Mouse (Mus musculus) forebrain, embryonic 11.5 days (tissue): ENCODE data around the gene Gpx8. TPM values are rescaled to one million over a fixed set of nuclear protein-coding genes. Genes with fewer than 3 reads are reported as not detected.

Source experiments
- ATAC-seq: fragments of 200-750 bp; cut with Nextera tagmentation; replicated peaks from 2 replicates; pipeline ENCODE4 v1.8.0; 2017; ENCODE audit warnings: moderate TSS enrichment; ENCODE audit not compliant: low FRiP score
- DNase-seq: peaks from one replicate; pipeline ENCODE4 v3.0.0-alpha.2; 2017; ENCODE audit warnings: low spot score
- H3K27ac ChIP-seq: fragments of 300-500 bp; sonication (generic); 2 replicates; pipeline ENCODE4 v1.5.1; 2014; ENCODE audit warnings: low read depth, low read length
- H3K27me3 ChIP-seq: fragments of 300-500 bp; sonication (generic); 2 replicates; pipeline ENCODE4 v1.6.1; 2014; ENCODE audit warnings: mild to moderate bottlenecking, low read length, mixed read lengths; ENCODE audit not compliant: control insufficient read depth, insufficient read depth
- H3K36me3 ChIP-seq: fragments of 300-500 bp; sonication (generic); 2 replicates; pipeline ENCODE4 v1.6.1; 2014; ENCODE audit warnings: mild to moderate bottlenecking, low read length, moderate library complexity, mixed read lengths; ENCODE audit not compliant: control insufficient read depth, insufficient read depth
- H3K4me1 ChIP-seq: fragments of 300-500 bp; sonication (generic); replicated peaks from 2 replicates; pipeline ENCODE4 v1.6.1; 2014; ENCODE audit warnings: low read length, mixed read lengths; ENCODE audit not compliant: control insufficient read depth, insufficient read depth
- H3K4me2 ChIP-seq: fragments of 300-500 bp; sonication (generic); 2 replicates; pipeline ENCODE4 v1.6.1; 2014; ENCODE audit warnings: low read depth, mild to moderate bottlenecking, low read length, moderate library complexity, mixed read lengths; ENCODE audit not compliant: severe bottlenecking
- H3K4me3 ChIP-seq: fragments of 300-500 bp; sonication (generic); 2 replicates; pipeline ENCODE4 v1.5.1; 2014; ENCODE audit warnings: low read depth, low read length
- H3K9ac ChIP-seq: fragments of 300-500 bp; sonication (generic); 2 replicates; pipeline ENCODE4 v1.6.1; 2014; ENCODE audit warnings: low read length
- H3K9me3 ChIP-seq: fragments of 300-500 bp; sonication (generic); 2 replicates; pipeline ENCODE4 v1.6.1; 2016; ENCODE audit warnings: low read length, mixed read lengths; ENCODE audit not compliant: control insufficient read depth
- WGBS: fragments of 180-500 bp; shearing (Covaris S2); extraction: QIAGEN DNeasy Blood & Tissue Kit; methylation state at CpG from one replicate; pipeline ENCODE4 v1.1.7; 2014; 5-methylcytosine and 5-hydroxymethylcytosine counted together
- polyA plus RNA-seq: library from polyadenylated mRNA; unstranded; fragments of >200 nt; fragmentation: Nextera tagmentation; extraction: Ambion mirVana; gene quantifications from 2 replicates; pipeline ENCODE4 v1.2.1, GENCODE M21; 2014

Gpx8 gene
- 89.4 and 92.9 TPM in 2 replicates for polyA plus RNA-seq

DNA sequence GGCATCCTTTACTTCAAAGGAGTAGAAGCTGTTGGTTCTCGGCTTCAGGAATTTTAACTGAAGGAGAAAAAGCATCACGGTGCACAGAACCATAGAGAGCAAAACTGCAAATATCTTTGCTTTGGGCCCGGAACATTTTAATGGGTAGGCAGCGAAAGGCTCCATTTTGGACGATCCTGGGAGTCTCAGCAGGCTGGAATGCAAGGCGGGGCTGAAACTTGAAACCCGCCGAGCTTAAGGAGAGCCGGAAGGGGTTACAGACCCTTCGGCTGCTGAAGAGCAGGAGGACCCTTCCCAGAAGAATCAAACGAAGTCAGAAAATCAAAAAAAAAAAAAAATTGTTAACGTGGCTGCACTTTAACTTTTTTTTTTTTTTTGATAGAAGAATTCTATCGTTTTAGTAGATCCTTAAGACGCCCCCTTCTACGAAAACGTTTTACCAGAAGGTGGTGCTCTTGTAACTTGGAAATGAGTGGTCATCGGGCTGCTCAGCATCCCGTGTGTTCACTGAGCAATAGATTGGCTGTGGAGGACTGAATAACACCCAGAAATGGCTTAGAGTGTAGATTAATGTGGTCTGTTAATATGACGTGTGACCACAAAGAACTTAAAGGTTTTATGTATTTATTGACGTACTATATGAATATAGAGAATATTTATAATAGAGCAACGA is at the start of gene Gpx8:
Gene Gpx8, minus strand, starts transcription at position 200 of the 673 bp plus-strand sequence.
- Histone ChIP-seq H3K4me3 (peak within 1 kb of the TSS; percentile 42), H3K9me3 (no peaks in the 10 kb centered on the region), H3K9ac (peak within 1 kb of the TSS; percentile 53), H3K4me1 (peaks cover 4% of the 10 kb centered on the region; the same call in 1 of the 2 replicates), H3K27ac (no peak within 1 kb of the TSS), H3K27me3 (no peaks in the 10 kb centered on the region), H3K4me2 (peak within 1 kb of the TSS; percentile 45), H3K36me3 (no peaks in the 10 kb centered on the region)
- peak; percentile 86 for ATAC-seq
- DNase-seq: peak; percentile 79
- WGBS: 7% methylated on average over 21 of the region's 21 CpGs

DNA sequence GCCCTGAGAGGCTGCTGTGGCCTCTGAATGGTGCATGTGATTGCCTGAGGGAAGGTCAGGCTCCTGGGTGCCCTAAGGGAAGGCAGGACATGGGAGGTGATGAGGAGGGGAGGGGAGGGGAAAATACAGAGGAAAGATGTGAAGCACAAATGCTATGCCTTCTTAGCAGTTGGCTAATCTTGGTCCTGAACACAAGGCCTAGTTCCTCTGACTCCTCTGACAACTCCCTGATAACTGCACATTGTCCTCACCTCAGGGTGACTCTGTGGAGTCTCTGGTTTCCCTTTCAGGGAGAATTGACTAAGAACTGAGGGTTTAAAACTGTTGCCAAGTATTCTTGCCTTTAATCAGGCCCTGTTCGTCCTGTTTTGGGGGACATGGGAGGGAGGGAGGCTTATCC is 48.4 kb upstream of the Gpx8 start:
- H3K9ac ChIP-seq: no peak overlapping the region
- ATAC-seq: no peak

DNA sequence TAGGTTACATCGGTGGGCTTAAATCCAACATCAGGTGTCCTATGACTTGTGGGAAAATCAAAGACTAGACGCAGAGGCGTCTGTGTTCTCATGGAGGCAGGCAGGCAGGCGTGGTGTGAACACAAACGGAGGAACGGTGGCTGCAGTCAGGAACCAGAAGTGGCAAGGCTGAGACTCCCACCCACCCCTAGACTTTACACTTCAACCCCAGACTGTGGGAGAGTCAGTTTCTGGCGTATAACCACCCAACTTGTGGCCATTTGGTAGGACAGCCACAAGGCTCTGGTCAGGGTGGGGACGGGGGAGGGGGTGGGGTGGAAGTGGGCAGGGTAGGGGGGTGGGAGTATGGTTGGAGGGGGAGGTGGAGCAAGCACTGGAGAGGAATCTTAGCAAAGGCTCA is 44.3 kb upstream of the Gpx8 start:
- H3K36me3 ChIP-seq: no peaks in the 10 kb centered on the region
- H3K4me2 ChIP-seq: no peak overlapping the region
- no peak overlapping the region for H3K4me3 ChIP-seq
- no peak overlapping the region for H3K9ac ChIP-seq
- H3K27ac ChIP-seq: no peak overlapping the region
- 83% methylated on average over 8 of the region's 8 CpGs for WGBS
- H3K4me1 ChIP-seq: no peaks in the 10 kb centered on the region
- H3K27me3 ChIP-seq: no peaks in the 10 kb centered on the region
- DNase-seq (no peak), ATAC-seq (no peak)
- H3K9me3 ChIP-seq: no peaks in the 10 kb centered on the region

More for the DNA sequence above, 48.4 kb upstream of the Gpx8 start:
- no peaks in the 10 kb centered on the region for H3K27me3 ChIP-seq
- H3K4me1 ChIP-seq: no peaks in the 10 kb centered on the region
- H3K4me3 ChIP-seq: no peak overlapping the region
- WGBS: 64% methylated on average over 1 of the region's 1 CpGs
- no peak for DNase-seq
- no peaks in the 10 kb centered on the region for H3K9me3 ChIP-seq
- H3K4me2 ChIP-seq: no peak overlapping the region
- H3K27ac ChIP-seq: no peak overlapping the region
- H3K36me3 ChIP-seq: no peaks in the 10 kb centered on the region

DNA sequence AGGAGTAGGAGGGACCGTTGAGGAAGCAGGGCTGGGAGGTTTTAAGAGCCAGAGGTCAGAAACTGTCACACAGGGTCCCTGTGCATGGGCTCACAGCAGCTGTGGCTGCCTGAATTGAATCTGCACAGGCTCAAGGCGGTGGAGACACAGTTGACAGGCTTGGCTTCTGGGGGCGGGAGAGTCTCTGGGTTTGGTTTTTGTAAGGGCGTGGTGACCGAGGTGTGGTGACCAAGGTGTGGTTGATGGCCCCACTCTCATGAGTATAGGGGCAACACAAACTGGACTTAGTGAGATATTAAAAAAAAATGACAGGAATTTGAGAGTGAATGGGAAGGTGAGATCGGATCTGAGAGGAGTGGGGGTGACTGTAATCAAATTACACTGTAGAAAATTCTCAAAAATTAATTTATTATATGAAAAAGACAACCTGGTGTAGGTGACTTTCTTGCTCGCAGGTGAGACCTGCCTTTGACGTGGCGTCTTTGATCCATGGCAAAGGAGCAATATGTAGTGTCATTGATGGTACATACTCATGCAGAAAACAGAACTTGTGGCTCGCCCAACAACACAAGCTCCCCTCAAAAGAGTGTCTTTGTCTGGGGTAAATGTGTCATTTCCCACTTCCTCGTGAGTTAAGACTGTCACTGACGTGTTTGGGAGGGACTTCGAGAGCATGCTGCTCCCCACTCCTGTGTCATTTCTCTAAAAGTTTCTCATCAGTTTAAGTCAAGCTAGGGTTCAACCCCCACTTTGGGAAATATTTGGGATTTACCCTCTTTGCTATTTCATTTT is 41.2 kb upstream of the Gpx8 start:
- no peak for ATAC-seq
- H3K4me2 ChIP-seq: no peak overlapping the region
- no peak overlapping the region for H3K4me3 ChIP-seq
- no peaks in the 10 kb centered on the region for H3K9me3 ChIP-seq
- H3K27ac ChIP-seq: no peak overlapping the region
- 82% methylated on average over 13 of the region's 13 CpGs for WGBS
- H3K4me1 ChIP-seq: no peaks in the 10 kb centered on the region
- H3K36me3 ChIP-seq: no peaks in the 10 kb centered on the region
- no peaks in the 10 kb centered on the region for H3K27me3 ChIP-seq
- no peak for DNase-seq
- H3K9ac ChIP-seq: no peak overlapping the region

DNA sequence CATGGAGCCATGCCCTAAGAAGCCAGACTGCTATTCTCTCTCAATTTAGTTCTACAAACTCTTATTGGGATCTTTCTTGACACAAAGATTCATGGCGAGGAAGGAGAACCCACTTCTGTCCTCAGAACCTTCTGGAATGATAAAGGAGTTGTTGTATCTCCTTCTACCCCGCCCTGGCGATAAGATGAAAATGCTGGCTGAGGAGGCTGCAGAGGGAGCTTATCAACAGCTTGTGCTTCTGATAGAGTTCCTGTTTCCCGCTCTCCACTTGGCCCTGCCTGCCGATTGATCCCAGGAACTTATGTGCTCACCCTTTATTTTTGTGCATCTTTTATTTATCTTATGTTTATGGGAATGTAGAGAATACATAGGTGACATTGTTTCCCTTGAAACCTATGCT is 38.5 kb upstream of the Gpx8 start:
- H3K36me3 ChIP-seq: no peaks in the 10 kb centered on the region
- 86% methylated on average over 5 of the region's 5 CpGs for WGBS

DNA sequence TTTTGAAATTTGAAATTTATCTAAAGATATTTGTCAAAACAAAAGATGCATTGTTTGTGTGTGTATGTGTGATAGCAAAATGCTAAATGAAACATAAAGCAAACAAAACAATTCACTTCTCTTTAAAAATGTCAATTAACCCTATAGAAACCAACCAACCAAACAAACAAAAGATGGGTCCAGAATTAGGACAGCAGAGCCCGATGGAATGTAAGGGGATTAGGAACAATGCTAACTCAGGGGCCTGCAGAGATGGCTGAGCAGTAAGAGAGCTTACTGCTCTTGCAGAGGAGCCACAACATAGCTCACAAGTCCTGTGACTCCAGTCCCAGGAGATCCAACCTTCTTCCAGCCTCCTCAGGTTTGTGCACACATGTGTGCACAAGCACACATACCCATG is 35.9 kb upstream of the Gpx8 start:
- no peaks in the 10 kb centered on the region for H3K27me3 ChIP-seq
- DNase-seq: no peak
- no peak overlapping the region for H3K9ac ChIP-seq
- H3K4me2 ChIP-seq: no peak overlapping the region
- no peaks in the 10 kb centered on the region for H3K9me3 ChIP-seq
- 17% methylated on average over 1 of the region's 1 CpGs for WGBS
- H3K36me3 ChIP-seq: no peaks in the 10 kb centered on the region
- H3K27ac ChIP-seq: no peak overlapping the region
- no peaks in the 10 kb centered on the region for H3K4me1 ChIP-seq
- H3K4me3 ChIP-seq: no peak overlapping the region
- ATAC-seq: no peak

More for the DNA sequence above, 38.5 kb upstream of the Gpx8 start:
- H3K27ac ChIP-seq: no peak overlapping the region
- no peak for DNase-seq
- H3K4me2 ChIP-seq: no peak overlapping the region
- no peaks in the 10 kb centered on the region for H3K27me3 ChIP-seq
- no peaks in the 10 kb centered on the region for H3K4me1 ChIP-seq
- no peak for ATAC-seq
- no peaks in the 10 kb centered on the region for H3K9me3 ChIP-seq
- no peak overlapping the region for H3K4me3 ChIP-seq
- no peak overlapping the region for H3K9ac ChIP-seq

DNA sequence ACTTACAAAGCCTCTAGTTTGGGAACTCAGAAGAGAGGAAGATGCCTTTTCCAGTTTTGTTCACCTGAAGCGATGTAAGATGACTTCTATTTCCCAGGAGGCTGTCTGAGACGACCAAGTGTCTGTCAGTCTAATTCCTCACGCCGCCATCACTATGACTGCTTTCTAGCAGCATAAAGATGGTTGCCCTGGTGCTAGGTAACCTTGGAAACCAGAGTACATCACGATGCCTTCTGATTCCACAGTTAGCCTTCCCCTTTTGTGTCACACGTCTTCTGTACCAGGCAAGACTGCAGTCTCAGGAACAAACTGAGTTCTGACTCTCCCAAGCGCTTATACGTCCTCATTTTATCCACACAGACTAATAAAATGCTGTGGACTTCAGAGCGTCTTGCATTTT is 32.8 kb upstream of the Gpx8 start:
- no peaks in the 10 kb centered on the region for H3K4me1 ChIP-seq
- H3K36me3 ChIP-seq: no peaks in the 10 kb centered on the region
- 79% methylated on average over 9 of the region's 9 CpGs for WGBS
- DNase-seq (no peak), ATAC-seq (no peak)
- no peak overlapping the region for H3K27ac ChIP-seq
- H3K4me3 ChIP-seq: no peak overlapping the region
- H3K9me3 ChIP-seq: no peaks in the 10 kb centered on the region
- no peak overlapping the region for H3K4me2 ChIP-seq
- H3K27me3 ChIP-seq: no peaks in the 10 kb centered on the region
- no peak overlapping the region for H3K9ac ChIP-seq

DNA sequence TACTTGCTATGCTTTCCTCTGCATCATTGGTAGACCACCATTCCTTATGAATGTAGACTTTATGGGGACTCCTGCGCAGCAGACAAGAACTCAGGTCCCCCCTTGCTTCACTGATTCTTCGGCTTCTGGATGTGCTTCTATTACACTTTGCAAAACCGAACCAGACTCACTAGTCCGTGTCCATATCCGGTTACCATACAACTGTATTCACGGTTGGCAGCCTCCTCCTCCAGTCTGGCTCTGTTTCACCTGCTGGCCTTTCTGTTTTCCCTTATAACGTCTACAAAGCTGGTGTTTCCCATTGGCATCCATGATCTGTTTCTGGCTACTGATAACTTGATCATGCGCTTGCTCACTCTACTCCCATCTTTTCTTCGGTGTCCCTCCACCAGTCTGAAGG is 18.3 kb upstream of the Gpx8 start:
- H3K4me1 ChIP-seq: no peaks in the 10 kb centered on the region
- H3K36me3 ChIP-seq: no peaks in the 10 kb centered on the region
- H3K4me3 ChIP-seq: no peak overlapping the region
- 90% methylated on average over 9 of the region's 9 CpGs for WGBS
- H3K27me3 ChIP-seq: no peaks in the 10 kb centered on the region
- no peaks in the 10 kb centered on the region for H3K9me3 ChIP-seq
- H3K27ac ChIP-seq: no peak overlapping the region
- no peak overlapping the region for H3K4me2 ChIP-seq
- ATAC-seq (no peak), DNase-seq (no peak)
- H3K9ac ChIP-seq: no peak overlapping the region
